Mouse (Mus musculus) liver, embryonic 14.5 days (tissue): ENCODE results near the gene Tnik.

Source experiments
- CTCF ChIP-seq: IDR thresholded peaks from 2 replicates; pipeline ENCODE4 v1.5.1; 2016; ENCODE audit warnings: antibody characterized with exemption, low read depth, control low read depth
- EP300 ChIP-seq: IDR thresholded peaks from 2 replicates; pipeline ENCODE4 v1.6.1; 2016; ENCODE audit warnings: antibody characterized with exemption, low read depth

GRCm38 (mm10) chr3:28549391-28549790, 286.4 kb downstream of the Tnik start:
- TF ChIP-seq EP300, result no peak
- no peak for TF ChIP-seq CTCF
